Mouse (Mus musculus) adrenal gland, postnatal 14 days (tissue): ENCODE data around the gene Tgfbr1. TPM values are rescaled to one million over a fixed set of nuclear protein-coding genes. Genes with fewer than 3 reads are reported as not detected.

Experiments
- DNase-seq: peaks from one replicate; pipeline ENCODE4 v3.0.0; 2021; ENCODE audit warnings: mixed read lengths
- total RNA-seq: library from RNA; stranded (reverse); gene quantifications from 2 replicates; pipeline ENCODE4 v1.2.3, GENCODE M21; 2021

The Tgfbr1 gene
- total RNA-seq, 1 experiment from 2014 or later = 25.5 TPM

- DNase-seq = no peak
Observed at GRCm38 (mm10) chr4:47422194-47422593, 69.2 kb downstream of the Tgfbr1 start.

- DNase-seq = no peak
Observed at GRCm38 (mm10) chr4:47422946-47423345, 69.9 kb downstream of the Tgfbr1 start.

GRCm38 (mm10) chr4:47424376-47424775 is 71.4 kb downstream of the Tgfbr1 start:
- no peak for DNase-seq

GRCm38 (mm10) chr4:47425247-47425830 is 72.3 kb downstream of the Tgfbr1 start:
- DNase-seq = no peak

GRCm38 (mm10) chr4:47427606-47428005 is 74.6 kb downstream of the Tgfbr1 start:
- DNase-seq = no peak

GRCm38 (mm10) chr4:47430557-47430956 is 77.5 kb downstream of the Tgfbr1 start:
- DNase-seq = no peak

- DNase-seq = no peak
Observed at GRCm38 (mm10) chr4:47431081-47431480, 78.1 kb downstream of the Tgfbr1 start.

GRCm38 (mm10) chr4:47432766-47433165 is 79.7 kb downstream of the Tgfbr1 start:
- DNase-seq = no peak

GRCm38 (mm10) chr4:47435131-47435530 is 82.1 kb downstream of the Tgfbr1 start:
- DNase-seq = no peak

GRCm38 (mm10) chr4:47435566-47436360 is 82.7 kb downstream of the Tgfbr1 start:
- DNase-seq = no peak

GRCm38 (mm10) chr4:47437365-47438340 is 84.6 kb downstream of the Tgfbr1 start:
- DNase-seq = peak; percentile 90

GRCm38 (mm10) chr4:47438956-47439355 is 85.9 kb downstream of the Tgfbr1 start:
- DNase-seq = no peak

- peak; percentile 48 for DNase-seq
Observed at GRCm38 (mm10) chr4:47440951-47441350, 87.9 kb downstream of the Tgfbr1 start.

- DNase-seq = no peak
Observed at GRCm38 (mm10) chr4:47448526-47448925, 95.5 kb downstream of the Tgfbr1 start.

- no peak for DNase-seq
Observed at GRCm38 (mm10) chr4:47449116-47449515, 96.1 kb downstream of the Tgfbr1 start.

GRCm38 (mm10) chr4:47449586-47450522 is 96.8 kb downstream of the Tgfbr1 start:
- no peak for DNase-seq

Other genes with a start within 250 kb of the Tgfbr1 start
- 72.9 and 74.5 TPM in 2 replicates for gene Col15a1, start 145.1 kb upstream of the Tgfbr1 start, total RNA-seq
- gene Alg2, start 121.1 kb downstream of the Tgfbr1 start, total RNA-seq = 92.9 and 115 TPM in 2 replicates
- 194 and 208 TPM in 2 replicates for gene Sec61b, start 121.4 kb downstream of the Tgfbr1 start, total RNA-seq